Mouse (Mus musculus) layer of hippocampus, postnatal 25 days (tissue): ENCODE measurements around the gene H2-M10.6. TPM values are rescaled to one million over a fixed set of nuclear protein-coding genes. Genes with fewer than 3 reads are reported as not detected.

Source experiments
- DNase-seq, 2 experiments: peaks; one replicate each; pipeline ENCODE4 v3.0.0; 2022; ENCODE audit warnings: mixed read lengths in 2 of 2, low spot score in 1 of 2; ENCODE audit errors: extremely low spot score in 1 of 2
- total RNA-seq, 2 experiments: library from RNA; stranded (reverse); gene quantifications; 2 replicates each; pipeline ENCODE4 v1.2.3; 2021

H2-M10.6 gene
- total RNA-seq, 2 experiments from 2014 or later, result not detected

DNA sequence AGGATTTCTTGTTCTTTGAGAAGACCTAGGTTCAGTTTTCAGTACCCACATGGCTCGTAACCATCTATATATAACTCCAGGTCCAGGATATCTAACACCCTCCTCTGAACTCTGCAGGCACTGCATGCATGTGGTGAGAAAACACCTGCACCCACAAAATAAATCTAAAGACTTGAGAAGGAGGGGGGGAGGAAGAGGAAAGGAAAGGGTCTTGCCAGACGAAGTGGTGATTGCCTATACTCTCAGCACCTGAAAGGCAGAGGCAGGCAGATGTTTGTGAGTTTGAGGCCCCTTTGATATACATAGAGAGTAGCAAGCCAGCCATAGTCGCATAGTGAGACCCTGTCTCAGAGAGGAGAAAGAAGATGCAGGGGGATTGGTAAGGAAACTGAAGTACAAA lies 28.0 kb downstream of the H2-M10.6 start:
- no peak for DNase-seq

DNA sequence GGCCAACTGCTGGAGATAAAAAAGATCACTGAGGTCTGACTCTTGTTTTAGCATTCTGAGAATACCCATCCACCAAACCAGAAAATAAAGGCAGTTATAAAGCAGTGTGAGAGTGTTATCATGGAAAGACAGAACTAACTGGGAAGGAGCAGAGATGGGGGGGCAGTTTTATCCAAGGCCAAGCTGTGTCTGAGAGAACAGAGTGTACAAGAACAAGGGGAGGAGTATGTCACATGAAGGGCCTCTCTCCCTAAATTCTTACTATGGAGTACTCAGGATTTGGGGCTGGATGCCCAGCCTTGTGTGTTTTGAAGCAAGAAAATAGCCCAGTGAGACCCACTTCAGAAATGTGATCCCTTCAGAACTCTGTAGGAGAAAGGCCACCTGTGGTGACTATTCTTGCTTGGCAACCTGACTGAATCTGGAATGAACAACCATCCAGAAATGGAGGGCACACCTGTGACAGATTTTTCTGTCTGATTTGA lies 29.0 kb downstream of the H2-M10.6 start:
- no peak for DNase-seq

DNA sequence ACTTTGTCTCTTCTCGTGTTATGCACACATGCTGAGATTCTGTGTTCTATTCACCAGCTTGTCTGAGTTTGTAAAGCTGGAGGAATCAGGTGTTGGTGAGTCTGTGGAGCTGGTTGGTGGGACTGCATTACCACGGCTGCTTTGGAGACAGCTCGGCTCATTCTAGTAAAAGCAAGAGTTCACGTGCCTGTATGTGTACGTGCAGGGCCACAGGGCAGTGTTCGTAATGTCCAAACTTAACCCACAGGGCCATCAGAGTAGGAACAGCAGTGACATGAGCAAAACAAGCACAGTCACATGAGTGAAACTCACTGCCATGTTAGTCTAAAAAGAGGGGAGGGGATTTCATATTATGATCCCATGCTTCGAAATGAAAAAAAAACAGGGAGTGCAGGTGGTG lies 31.7 kb downstream of the H2-M10.6 start:
- no peak for DNase-seq

DNA sequence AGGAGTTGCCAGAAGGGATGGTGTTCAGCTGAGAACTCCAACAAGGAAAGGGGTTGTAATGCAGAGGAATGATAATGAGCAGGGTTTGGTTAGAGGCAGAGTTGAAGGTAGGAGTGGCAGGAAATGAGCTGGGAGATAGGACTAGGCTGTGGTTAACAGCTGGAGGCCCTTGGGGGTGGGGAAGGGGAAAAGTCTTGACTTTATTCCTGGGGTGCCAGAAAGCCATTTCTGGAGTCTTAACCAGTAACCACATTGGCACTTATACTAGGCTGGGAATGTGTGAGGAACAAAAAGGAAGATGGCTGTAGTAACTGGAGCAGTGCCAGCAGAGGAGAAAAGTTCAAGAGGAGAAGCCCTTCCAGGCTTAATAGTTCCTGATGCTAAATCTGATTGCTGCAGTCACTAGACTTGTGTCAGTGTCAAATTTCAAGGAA lies 32.3 kb downstream of the H2-M10.6 start:
- DNase-seq, result no peak

DNA sequence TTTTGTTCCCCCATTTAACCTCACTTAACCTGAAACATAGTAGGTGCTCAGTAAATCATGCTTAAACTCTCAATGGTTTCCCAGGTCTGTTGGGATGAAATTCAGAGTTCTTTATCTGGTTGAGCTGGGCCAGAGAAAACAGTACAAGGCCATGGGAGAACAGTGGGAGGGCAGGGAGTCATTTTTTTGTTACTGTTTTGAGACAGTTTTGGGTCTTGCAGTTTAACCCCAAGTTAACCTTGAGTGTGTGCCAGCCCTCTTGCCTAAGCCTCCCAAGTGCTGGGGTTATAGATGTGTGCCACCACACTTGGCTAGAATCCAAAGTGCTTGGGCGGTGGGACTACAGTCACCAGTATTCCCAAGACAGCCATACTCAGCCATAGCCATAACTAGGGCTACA lies 32.8 kb downstream of the H2-M10.6 start:
- DNase-seq, result no peak

DNA sequence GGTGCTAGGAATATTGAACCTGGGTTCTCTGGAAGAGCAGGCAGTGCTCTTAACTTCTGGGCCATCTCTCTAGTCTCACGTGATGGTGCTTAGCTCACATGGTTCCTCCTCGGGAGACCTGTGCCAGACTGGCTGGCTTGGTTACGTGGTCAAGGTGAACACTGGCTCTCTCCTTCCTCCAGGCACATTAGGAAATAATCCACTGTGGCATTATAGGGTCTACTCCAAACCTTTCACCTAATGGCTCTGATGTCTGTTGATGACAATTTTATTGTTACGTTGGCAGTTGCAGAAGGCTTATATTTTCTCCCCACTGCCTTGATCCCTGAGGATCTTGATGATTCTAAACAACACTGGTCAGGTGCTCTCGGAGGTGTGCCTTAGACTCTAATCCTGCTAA lies 36.9 kb downstream of the H2-M10.6 start:
- DNase-seq, result no peak

DNA sequence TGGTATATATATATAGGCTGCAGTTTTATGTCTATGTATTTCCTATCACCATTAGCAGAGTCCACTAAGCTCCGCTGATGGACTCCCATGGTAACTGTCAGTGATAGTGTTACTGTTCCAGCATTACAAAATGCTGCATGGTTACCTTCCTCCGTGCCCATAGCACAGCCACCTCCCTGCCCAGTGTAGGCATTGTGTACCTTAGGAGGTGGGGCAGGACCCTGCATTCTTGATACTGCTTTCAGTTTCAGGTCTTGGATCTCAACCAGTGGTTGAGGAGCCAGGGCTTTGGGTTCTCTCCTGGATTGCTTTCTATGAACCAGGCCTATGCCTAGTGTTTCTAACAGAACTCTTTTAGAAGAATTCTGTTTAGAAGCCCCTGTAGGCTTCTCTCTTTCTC lies 38.0 kb downstream of the H2-M10.6 start:
- DNase-seq, result no peak

DNA sequence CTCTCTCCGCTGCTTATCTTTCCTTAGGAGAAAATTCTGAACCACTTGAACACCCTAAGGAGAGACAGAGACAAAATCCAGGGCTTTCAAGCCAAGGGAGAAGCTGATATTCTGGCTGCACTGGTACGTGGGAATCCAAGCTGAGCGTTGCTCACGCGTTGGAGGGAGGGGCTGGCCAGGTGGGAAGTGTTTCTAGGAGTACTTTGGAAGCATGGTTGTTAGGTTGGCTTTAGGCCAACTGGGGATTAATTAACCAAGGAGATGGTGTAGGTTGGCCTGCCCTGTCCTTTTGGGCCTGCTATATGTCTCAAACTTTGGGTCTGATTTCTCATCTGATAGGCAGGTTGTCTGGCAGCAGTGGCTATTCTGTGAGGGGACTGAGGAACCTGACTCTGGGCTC lies 39.2 kb downstream of the H2-M10.6 start:
- no peak for DNase-seq

DNA sequence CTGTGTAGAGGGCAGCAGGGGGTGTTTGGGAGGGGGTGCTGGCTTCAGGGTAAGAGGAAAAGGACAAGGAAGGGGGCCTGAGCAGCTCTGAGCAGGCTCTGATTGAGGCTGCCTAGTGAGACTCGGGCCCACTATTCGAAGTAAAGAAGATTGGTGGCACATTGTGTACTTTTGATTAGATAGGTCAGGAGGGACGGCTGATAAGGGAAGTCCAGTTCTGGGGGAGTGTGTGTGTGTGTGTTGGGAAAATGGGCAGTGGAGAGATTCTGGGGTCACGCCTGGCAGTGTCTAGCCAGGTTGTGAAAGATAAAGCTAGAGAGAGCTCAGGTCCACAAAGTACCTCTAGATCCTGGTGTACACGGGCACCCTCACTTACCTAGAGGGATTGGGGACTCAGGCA lies 39.7 kb downstream of the H2-M10.6 start:
- DNase-seq, result no peak

DNA sequence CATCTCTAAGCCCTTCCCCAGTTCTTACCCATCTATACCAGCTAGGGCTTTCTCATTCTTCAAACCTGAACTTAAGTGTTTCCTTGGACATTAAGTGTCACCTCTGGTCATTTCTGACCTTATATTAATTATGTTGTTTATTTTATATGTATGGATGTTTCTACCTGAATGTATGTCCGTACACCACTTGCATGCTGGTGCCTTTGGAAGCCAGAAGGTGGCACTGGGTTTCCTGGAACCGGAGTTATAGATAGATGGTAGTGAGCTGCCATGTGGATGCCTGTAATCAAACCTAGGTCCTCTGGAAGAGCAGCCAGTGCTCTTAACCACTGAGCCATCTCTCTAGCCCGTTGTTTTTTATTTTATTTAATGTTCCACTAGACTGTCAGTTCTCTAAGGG lies 43.5 kb downstream of the H2-M10.6 start:
- no peak for DNase-seq

DNA sequence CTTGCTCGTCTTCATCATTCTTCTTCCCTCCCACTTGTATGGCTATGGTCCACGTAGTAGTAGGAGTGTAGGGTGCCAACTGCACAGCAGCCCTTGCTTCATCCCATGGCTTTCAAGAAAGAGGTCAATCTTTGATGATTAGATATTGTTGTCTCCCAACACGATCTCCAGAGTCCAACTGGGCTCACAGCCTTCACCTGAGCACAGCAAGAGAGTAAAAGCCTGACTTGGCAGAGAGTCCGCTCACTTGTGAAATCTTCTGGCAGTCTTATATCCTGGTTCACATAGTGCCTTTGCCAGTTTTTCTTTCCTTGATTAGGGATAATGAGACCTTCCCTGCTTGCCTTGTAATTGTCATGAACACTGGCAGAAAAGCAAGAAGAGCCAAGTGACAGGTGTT lies 44.3 kb downstream of the H2-M10.6 start:
- no peak for DNase-seq

DNA sequence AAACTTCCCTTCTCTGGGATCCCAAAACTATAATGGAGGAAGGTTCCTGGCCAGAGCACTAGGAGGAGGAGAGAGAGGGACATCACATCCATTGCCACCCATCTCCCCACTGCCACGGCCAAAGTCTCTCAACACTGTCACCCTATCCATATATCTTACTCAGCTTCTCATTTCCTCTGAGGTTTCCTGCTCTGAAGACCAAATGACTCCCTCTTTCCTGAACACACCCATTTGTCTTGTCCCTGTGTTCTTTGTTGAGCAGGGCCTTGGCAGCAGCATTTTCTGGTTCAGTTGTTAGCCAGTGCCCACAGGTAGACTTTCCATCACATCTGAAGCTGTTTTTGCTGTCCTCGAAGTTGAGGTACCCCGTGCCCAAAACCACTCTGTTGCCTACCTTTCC lies 46.2 kb downstream of the H2-M10.6 start:
- no peak for DNase-seq

DNA sequence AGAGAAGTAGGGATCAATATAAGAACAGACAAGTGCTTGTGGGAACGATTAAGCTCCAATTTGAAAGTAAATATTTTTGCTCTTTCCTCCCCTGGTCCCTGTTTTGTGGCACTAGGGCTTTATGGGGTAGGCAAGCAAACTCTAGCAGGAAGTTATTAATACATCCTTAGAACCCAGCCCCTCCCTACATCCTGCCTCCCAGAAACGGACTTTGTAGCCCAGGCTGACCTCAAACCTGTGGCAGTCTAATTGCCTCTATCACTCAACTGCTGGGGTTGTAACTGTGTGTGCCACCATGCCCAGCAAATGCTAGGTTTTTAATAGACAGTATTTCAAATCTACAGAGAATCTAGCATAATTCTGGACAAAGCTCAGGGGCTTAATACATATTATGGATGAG lies 49.7 kb downstream of the H2-M10.6 start:
- no peak for DNase-seq

Other genes starting within 250 kb of the H2-M10.6 start
- not detected for gene H2-M9, start 169.5 kb upstream of the H2-M10.6 start, total RNA-seq
- not detected for gene H2-M1, start 140.0 kb upstream of the H2-M10.6 start, total RNA-seq
- not detected for gene H2-M10.5, start 39.3 kb upstream of the H2-M10.6 start, total RNA-seq
- 10 to 100 TPM; 21.0 to 21.5 TPM for gene Trim26, start 25.0 kb downstream of the H2-M10.6 start, total RNA-seq
- gene Trim15, start 55.0 kb downstream of the H2-M10.6 start, total RNA-seq, result not detected
- gene Trim10, start 57.4 kb downstream of the H2-M10.6 start, total RNA-seq, result under 1 TPM in 1 of 2 experiments, not detected in 1; 0.12 TPM
- not detected for gene Trim40, start 78.0 kb downstream of the H2-M10.6 start, total RNA-seq
- gene Trim31, start 85.9 kb downstream of the H2-M10.6 start, total RNA-seq, result under 1 TPM in 1 of 2 experiments, not detected in 1; 0.15 TPM
- gene Rnf39, start 130.7 kb downstream of the H2-M10.6 start, total RNA-seq, result 1 to 10 TPM; 3.2 to 6.4 TPM
- 100 to 1,000 TPM; 122 to 145 TPM for gene Ppp1r11, start 139.6 kb downstream of the H2-M10.6 start, total RNA-seq
- 10 to 100 TPM; 36.1 to 39.9 TPM for gene Znrd1, start 146.4 kb downstream of the H2-M10.6 start, total RNA-seq
- 1 to 10 TPM; 5.6 to 7.1 TPM for gene Znrd1as, start 146.4 kb downstream of the H2-M10.6 start, total RNA-seq
- under 1 TPM in 1 of 2 experiments, not detected in 1; 0.32 TPM for gene 2410137M14Rik, start 169.1 kb downstream of the H2-M10.6 start, total RNA-seq
- 1 to 10 TPM; 1.2 TPM for gene H2-M5, start 177.4 kb downstream of the H2-M10.6 start, total RNA-seq
- gene Zfp57, start 189.0 kb downstream of the H2-M10.6 start, total RNA-seq, result 10 to 100 TPM; 14.5 to 21.7 TPM
- gene Mog, start 211.2 kb downstream of the H2-M10.6 start, total RNA-seq, result 100 to 1,000 TPM in 1 of 2 experiments, 10 to 100 TPM in 1; 96.8 to 121 TPM
- gene Gabbr1, start 233.8 kb downstream of the H2-M10.6 start, total RNA-seq, result 100 to 1,000 TPM; 706 to 708 TPM